Mouse (Mus musculus): ENCODE data around the gene Gpsm3.

The Gpsm3 gene

GRCm38 (mm10) chr17:34582528-34582927, 7.1 kb upstream of the Gpsm3 start:
- DNase-seq (ENCODE audit: extremely low read depth, low read depth) = no peak

GRCm38 (mm10) chr17:34583397-34583796, 6.2 kb upstream of the Gpsm3 start:
- DNase-seq (ENCODE audit: extremely low read depth, low read depth) = no peak

GRCm38 (mm10) chr17:34583819-34584218, 5.8 kb upstream of the Gpsm3 start:
- no peak for DNase-seq (ENCODE audit: extremely low read depth, low read depth)

- DNase-seq (ENCODE audit: extremely low read depth, low read depth) = no peak
Measured at GRCm38 (mm10) chr17:34585121-34585520, 4.5 kb upstream of the Gpsm3 start.

GRCm38 (mm10) chr17:34585877-34586771, 3.5 kb upstream of the Gpsm3 start:
- no peak for DNase-seq (ENCODE audit: extremely low read depth, low read depth)

- no peak for DNase-seq (ENCODE audit: extremely low read depth, low read depth)
Measured at GRCm38 (mm10) chr17:34586796-34587422, 2.7 kb upstream of the Gpsm3 start.

GRCm38 (mm10) chr17:34587423-34587811, 2.2 kb upstream of the Gpsm3 start:
- DNase-seq (ENCODE audit: extremely low read depth, low read depth) = peak; percentile 63

GRCm38 (mm10) chr17:34587814-34588213, 1.8 kb upstream of the Gpsm3 start:
- DNase-seq (ENCODE audit: extremely low read depth, low read depth) = no peak

- no peak for DNase-seq (ENCODE audit: extremely low read depth, low read depth)
Measured at GRCm38 (mm10) chr17:34588767-34589166, 839 bp upstream of the Gpsm3 start.

- DNase-seq (ENCODE audit: extremely low read depth, low read depth) = no peak
Measured at GRCm38 (mm10) chr17:34589206-34589605, 400 bp upstream of the Gpsm3 start.

- DNase-seq (ENCODE audit: extremely low read depth, low read depth) = no peak
Measured at GRCm38 (mm10) chr17:34590154-34590987, 765 bp downstream of the Gpsm3 start.

- no peak for DNase-seq (ENCODE audit: extremely low read depth, low read depth)
Measured at GRCm38 (mm10) chr17:34591029-34591993, 1.7 kb downstream of the Gpsm3 start, which contains the start of gene Pbx2. Gene Pbx2 (plus strand): TSS chr17:34591266.

GRCm38 (mm10) chr17:34591994-34592375, 2.4 kb downstream of the Gpsm3 start:
- DNase-seq (ENCODE audit: extremely low read depth, low read depth) = no peak

- no peak for DNase-seq (ENCODE audit: extremely low read depth, low read depth)
Measured at GRCm38 (mm10) chr17:34592581-34593549, 3.3 kb downstream of the Gpsm3 start.

GRCm38 (mm10) chr17:34593752-34594525, 4.3 kb downstream of the Gpsm3 start:
- no peak for DNase-seq (ENCODE audit: extremely low read depth, low read depth)

GRCm38 (mm10) chr17:34596098-34596497, 6.5 kb downstream of the Gpsm3 start:
- DNase-seq (ENCODE audit: extremely low read depth, low read depth) = no peak

GRCm38 (mm10) chr17:34597566-34598095, 8.0 kb downstream of the Gpsm3 start, which contains the start of gene Ager:
Gene Ager (plus strand): TSS chr17:34597862.
- no peak for DNase-seq (ENCODE audit: extremely low read depth, low read depth)

- no peak for DNase-seq (ENCODE audit: extremely low read depth, low read depth)
Measured at GRCm38 (mm10) chr17:34599891-34600290, 10.3 kb downstream of the Gpsm3 start.
